Mouse (Mus musculus) spleen, adult 2 months (tissue): ENCODE measurements around the gene Slc25a19.

Source experiments
- CTCF ChIP-seq: fragments of 200-500 bp; IDR thresholded peaks from 2 replicates; pipeline ENCODE4 v1.5.1; 2011; ENCODE audit warnings: mild to moderate bottlenecking, inconsistent platforms; ENCODE audit not compliant: insufficient read depth, insufficient read length, insufficient replicate concordance; ENCODE audit errors: extremely low read depth
- POLR2A ChIP-seq: fragments of 200-500 bp; IDR thresholded peaks from 2 replicates; pipeline ENCODE4 v1.6.1; 2011; ENCODE audit warnings: low read depth, low read length, inconsistent platforms

DNA sequence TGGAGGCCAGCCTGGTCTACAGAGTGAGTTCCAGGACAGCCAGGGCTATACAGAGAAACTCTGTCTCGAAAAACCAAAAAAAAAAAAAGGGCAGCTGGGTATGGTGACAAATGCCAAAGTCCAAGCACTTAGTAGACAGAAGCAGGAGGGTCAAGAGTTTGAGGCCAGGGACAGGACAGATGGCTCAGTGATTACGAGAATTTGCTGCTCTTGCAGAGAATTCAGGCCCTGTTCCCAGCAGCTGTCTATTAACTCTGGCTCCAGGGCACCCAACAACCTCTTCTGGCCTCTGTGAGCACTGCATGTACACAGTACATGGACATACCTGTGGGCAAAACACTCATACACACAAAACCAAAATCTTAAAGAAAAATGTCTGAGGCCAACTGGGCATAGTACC, 10.1 kb downstream of the Slc25a19 start:
- TF ChIP-seq POLR2A = no peak
- no peak for TF ChIP-seq CTCF
